Mouse (Mus musculus) heart, postnatal 0 days (tissue): ENCODE measurements at regions not wholly inside any gene's neighbourhood (a gene's known extent, or its start where the extent isn't known, plus 50 kb on each side); places are given as distances from the start of the nearest gene placed in this dataset.

Experiments
- CTCF ChIP-seq: IDR thresholded peaks from 2 replicates; pipeline ENCODE4 v1.5.1; 2016; ENCODE audit warnings: antibody characterized with exemption, control low read depth, low read depth
- EP300 ChIP-seq: IDR thresholded peaks from 2 replicates; pipeline ENCODE4 v1.6.1; 2016; ENCODE audit warnings: antibody characterized with exemption, low read depth

- TF ChIP-seq CTCF (no peak), EP300 (no peak)
These were observed 105.9 kb upstream of the Ipo5 start for GRCm38 (mm10) chr14:120805137-120805536.
